Mouse (Mus musculus) layer of hippocampus, postnatal 36 days (tissue): ENCODE data around the gene Pus7l. TPM values are rescaled to one million over a fixed set of nuclear protein-coding genes. Genes with fewer than 3 reads are reported as not detected.
A peak's percentile ranks its signal among the peaks of the same experiment; 100 is the strongest.

Source experiments
- DNase-seq, 2 experiments: peaks; one replicate each; pipeline ENCODE4 v3.0.0; 2022
- total RNA-seq, 2 experiments: library from RNA; stranded (reverse); gene quantifications; 2 replicates each; pipeline ENCODE4 v1.2.3; 2021

Pus7l gene
- total RNA-seq, result 1 to 10 TPM; 3.5 to 3.9 TPM

DNA sequence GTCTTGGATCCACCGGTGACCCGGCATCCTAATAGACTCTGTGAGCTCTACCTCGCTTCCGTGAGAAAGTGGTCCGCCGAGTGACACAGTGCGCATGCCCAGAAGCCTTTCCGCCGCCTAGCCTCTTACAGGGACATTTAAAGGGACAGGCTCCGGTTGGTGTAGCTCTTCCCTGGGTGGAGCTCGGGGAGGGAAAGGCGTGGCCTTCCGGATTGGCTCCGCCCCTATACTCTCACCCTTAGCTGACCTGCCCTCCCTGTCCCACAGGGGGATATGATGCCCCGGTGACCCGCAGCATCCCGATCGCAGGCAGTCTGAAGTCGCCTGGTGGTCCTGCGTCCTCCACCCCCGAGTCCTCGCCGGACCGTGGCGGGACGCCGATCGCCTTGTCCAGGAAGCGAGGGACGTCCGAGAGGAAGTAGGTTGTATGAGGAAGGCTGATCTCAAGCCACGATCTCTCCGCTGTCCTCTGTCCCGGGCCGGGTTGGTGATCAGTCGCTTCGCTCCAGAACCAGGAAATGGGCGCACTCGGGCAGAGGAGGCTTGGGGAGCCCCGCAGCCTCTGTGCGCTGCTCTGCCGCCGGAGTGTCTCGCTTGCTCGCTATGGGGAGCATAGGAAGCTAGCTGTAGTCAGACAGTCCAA lies at the start of gene Pus7l, which contains the start of gene Irak4:
TSS of gene Pus7l (minus strand) at position 139 of the 643 bp plus-strand sequence.
TSS of gene Irak4 (plus strand) at position 235 of the 643 bp plus-strand sequence.
- peak; percentile 88 to 91 for DNase-seq

DNA sequence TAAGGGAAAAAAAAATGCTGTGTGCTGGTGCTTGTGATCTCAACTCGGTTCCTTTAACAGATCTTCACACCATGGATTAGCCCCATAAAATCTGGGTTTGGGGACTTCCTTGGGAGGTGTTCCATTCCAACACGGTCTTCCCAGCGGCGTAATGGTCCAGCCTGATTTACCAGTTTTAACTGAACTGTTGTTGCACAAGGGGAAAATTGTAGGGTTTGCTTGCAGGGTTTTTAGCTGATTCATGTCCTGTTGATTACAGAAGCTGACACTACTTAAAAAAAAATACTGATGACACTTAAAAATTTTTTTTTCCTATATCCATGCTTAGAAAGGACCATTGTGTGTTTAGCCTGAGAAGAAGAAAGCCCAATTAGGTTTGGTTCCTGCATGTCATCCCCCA lies 48.0 kb upstream of the Pus7l start:
- DNase-seq, result no peak

GRCm38 (mm10) chr15:94590083-94590482 lies 46.7 kb upstream of the Pus7l start:
- DNase-seq, result no peak

- peak; percentile 97 to 98 for DNase-seq
These were observed 46.1 kb upstream of the Pus7l start, which contains the start of gene Twf1 for GRCm38 (mm10) chr15:94589219-94590075. Gene Twf1 (minus strand): TSS chr15:94589889.

DNA sequence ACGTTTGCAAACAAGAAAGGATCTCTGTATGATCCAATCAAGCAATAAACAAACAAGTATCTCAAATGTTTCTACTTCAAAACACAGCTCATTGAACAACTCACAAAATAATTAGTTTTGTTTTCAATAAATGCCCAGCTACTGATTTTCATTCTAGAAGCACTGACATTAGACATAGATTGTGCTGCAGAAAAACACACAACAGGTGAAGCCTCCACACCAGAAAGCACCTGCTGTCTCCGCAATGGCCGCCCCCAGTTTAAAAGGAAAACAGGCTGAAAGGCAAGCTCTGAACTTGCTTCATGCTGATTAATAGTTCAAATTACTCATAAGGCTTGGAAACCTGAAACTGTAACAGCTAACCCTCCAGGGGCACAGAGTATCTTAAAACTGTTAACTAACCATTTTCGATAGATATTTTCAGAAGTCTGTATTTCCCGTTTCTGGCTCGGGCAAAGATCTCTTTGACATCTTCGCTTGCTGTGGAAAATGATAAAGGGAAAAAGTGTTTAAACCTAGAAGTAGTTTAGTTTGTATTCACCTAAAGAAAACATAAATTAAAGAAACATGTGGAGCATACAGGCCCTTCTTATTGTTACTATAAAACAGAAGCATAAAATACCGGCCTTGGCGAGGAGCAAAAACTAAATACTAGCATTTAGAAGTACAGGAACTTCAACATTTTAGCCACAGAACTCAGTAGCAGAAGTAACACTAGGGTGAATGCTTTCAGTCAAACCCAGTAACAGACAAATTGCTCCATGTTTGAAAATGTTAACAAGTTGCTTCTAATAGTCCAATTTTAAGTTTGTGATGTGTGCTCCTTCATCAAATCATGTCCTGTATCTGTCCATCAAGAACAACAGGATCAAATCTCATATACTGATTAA lies 44.7 kb upstream of the Pus7l start:
- no peak for DNase-seq

GRCm38 (mm10) chr15:94584738-94585137 lies 41.4 kb upstream of the Pus7l start:
- no peak for DNase-seq

GRCm38 (mm10) chr15:94583153-94583552 lies 39.8 kb upstream of the Pus7l start:
- DNase-seq, result no peak

DNA sequence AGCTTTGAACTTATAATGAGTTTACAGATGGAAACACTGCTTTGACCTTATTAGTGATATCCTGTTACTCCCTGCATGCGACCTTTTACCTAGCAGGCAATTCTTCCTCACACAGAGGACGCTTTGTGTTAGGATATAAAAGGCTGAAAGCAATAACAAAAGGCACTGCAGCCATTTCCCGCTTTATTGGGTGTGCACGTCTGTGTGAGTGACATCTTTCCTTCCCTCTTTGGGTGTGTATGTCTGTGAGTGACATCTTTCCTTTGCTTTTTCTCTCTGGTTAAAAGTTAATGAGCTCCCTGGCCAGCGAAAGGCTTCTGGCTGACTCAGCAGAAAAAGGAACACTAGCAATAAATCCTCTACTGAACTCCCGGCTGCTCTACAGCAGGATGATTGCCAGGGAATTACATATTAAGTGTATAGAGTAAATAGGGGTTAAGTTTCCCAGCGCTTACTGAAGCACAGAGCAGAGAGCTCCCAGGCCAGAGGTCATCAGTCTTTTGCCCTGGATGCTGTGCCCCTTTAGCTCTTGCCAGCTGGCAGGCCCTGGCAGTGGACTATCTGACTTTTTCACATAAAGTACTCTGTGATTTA lies 38.8 kb upstream of the Pus7l start:
- no peak for DNase-seq

GRCm38 (mm10) chr15:94574566-94575268 lies 31.4 kb upstream of the Pus7l start:
- no peak for DNase-seq

DNA sequence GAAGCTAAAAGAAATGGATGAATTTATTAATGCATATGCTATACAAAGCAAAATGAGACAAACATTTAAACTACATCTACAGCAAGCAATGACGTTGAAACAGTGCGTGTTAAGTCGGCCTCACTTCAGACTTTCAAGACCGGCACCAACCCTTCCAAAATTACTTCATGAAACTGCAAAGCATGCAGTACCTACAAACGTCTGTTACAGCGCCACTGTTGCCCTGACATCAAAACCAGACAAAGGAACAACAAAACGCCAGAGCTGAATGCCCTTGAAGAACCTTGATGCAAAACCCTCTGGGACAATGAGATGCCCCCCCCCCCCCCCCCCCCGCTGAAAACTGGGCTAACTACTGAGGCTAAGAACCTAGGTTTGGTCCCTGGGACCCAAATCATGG lies 29.4 kb upstream of the Pus7l start:
- no peak for DNase-seq

DNA sequence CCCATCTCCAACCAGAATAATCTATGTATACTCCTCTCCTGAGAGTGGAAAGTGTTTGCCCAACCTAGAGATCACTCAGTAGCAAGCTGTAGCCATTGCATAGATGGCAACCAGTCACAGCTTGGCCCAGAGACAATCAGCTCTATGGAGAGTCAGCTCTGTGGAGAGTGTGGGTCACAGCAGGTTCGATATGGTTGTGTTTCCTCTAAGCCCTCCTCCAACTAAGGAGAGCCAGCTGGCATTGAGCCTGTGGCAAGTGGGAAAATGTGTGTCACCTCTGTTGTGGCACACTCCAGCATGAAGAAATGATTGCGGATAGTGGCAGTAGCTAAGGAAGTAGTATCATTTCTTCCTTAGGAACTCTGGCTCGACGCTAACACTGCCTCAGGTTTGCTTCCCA lies 28.2 kb upstream of the Pus7l start:
- DNase-seq, result no peak

DNA sequence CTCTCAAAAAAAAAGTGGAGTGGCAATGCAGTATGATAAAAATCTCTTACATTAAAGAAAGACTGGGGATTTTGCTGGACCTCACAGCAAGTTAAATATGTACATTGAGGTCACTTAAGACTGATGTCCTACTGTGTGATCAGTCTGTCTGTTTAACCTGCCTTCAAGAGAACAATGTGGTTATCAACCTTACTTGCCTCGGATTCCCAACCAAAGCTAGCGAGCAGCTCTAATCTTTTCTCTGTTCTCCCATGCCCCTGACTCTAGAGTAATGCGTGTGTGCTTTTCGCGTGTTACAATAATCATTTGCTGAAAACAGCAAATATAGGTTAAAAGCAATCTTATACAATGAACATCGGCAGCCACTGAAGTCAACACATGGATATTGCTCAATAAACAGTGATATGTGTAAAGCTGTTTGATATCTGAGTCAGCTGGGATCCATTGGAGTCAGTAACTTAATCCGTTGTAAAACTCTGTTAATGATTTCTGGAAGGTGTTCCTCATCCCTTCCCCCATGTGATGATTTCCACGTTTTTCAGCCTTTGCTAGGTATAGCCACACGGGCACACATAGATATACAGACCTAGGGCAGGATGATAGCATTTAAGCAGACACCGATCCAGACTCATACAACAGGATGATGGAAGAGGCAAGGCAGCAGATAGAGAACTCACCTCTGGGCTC lies 25.3 kb upstream of the Pus7l start:
- no peak for DNase-seq

GRCm38 (mm10) chr15:94565854-94566253 lies 22.5 kb upstream of the Pus7l start:
- DNase-seq, result no peak

GRCm38 (mm10) chr15:94564909-94565308 lies 21.6 kb upstream of the Pus7l start:
- no peak for DNase-seq

GRCm38 (mm10) chr15:94558895-94559656 lies 15.7 kb upstream of the Pus7l start:
- DNase-seq, result no peak

DNA sequence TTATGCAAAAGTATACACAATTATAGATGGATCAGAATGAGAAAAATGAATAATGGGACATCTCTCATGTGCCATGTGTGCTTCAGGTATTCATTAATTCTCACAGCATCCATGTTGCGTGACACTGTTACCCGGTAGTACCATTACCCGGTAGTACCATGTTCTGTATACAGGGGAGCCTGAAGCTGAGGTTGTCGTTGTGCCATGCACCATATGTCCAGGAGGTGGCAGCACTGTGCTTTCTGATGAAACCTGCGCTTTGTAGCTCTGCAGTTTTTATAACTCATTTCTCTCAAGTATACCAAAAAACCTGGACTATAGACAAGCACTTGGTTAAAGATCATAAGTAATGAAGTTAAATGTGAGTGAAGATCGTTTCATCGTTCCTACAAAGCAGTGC lies 14.1 kb upstream of the Pus7l start:
- peak; percentile 81 to 87 for DNase-seq

DNA sequence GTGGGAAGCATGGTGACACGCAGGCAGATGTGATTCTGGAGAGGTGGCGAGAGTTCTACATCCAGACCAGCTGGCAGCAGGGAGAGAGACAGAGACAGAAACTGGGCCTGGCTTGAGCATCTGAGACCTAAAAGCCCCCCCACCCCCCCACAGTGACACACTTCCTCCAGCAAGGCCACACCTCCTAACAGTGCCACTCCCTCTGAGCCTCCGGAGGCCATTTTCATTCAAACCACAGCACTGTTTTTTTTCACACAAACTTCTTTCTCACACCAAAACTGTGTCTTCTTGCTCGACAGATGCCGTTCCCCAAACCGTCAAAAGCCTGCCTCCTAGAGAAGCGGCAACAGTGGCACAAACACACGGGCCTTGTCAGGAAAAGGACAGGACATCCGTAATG lies 10.2 kb upstream of the Pus7l start:
- no peak for DNase-seq

GRCm38 (mm10) chr15:94544844-94545243 lies 1.5 kb upstream of the Pus7l start:
- no peak for DNase-seq

GRCm38 (mm10) chr15:94544052-94544636 lies 797 bp upstream of the Pus7l start:
- no peak for DNase-seq
